ENCODE assay signal across 8 mouse cellular contexts in the genomic region with DNA sequence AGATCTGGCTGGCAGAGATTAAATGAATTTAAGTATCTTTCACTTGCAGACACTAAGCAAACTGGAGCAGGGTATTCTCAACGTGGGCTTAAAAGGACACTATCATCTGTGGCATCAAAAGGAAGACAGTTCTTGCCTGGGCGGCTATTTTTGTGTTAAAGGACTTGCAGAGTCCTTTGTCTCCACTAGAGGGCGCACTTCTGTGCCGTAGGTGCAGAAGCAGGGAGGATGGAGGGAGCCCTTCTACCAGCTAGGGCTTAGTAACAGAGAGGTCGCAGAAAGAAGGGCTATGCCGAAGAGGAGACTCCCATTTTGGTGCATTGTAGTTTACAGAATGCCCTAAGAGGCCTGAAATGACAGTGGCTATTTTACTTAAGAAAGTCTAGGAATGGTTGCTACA.
A peak's percentile ranks its signal among the peaks of the same experiment; 100 is the strongest.
DNase-seq lines count a peak whose midpoint lies in the region; ATAC-seq and TF ChIP-seq lines count a peak whose summit lies in the region.

No protein-coding gene starts in this region.

- H3K27ac ChIP-seq in forebrain, postnatal 0 days (ENCODE audit: low read depth, low read length) = no peak overlapping the region
- H3K27ac ChIP-seq in forebrain, embryonic 11.5 days (ENCODE audit: low read depth, low read length) = no peak overlapping the region
- H3K27ac ChIP-seq in neural tube, embryonic 13.5 days (replicated peaks) = 0 out of 2 replicates have a peak overlapping the region, but pooled peaks have one; percentile 34

- no peak for TF ChIP-seq POLR2A in lung, adult 2 months (IDR thresholded peaks at IDR 0.05; ENCODE audit: borderline replicate concordance, extremely low read depth, low read depth, low read length)

- no peaks in the 10 kb centered on the region for H3K9me3 ChIP-seq in forebrain, postnatal 0 days (ENCODE audit: low read length)
- H3K9me3 ChIP-seq in forebrain, embryonic 11.5 days (ENCODE audit: control insufficient read depth, low read length) = no peaks in the 10 kb centered on the region
- no peaks in the 10 kb centered on the region for H3K9me3 ChIP-seq in neural tube, embryonic 13.5 days

- peak; percentile 93 for TF ChIP-seq CTCF in forebrain, postnatal 0 days (IDR thresholded peaks at IDR 0.05; ENCODE audit: low read depth)
- TF ChIP-seq CTCF in lung, adult 2 months (IDR thresholded peaks at IDR 0.05; ENCODE audit: insufficient read depth, low read length) = peak; percentile 76

- H3K9ac ChIP-seq in forebrain, postnatal 0 days = no peak overlapping the region
- no peak overlapping the region for H3K9ac ChIP-seq in forebrain, embryonic 11.5 days (ENCODE audit: low read length)
- no peak overlapping the region for H3K9ac ChIP-seq in neural tube, embryonic 13.5 days

- no peaks in the 10 kb centered on the region for H3K27me3 ChIP-seq in forebrain, postnatal 0 days (ENCODE audit: insufficient read depth, low read length)
- no peaks in the 10 kb centered on the region for H3K27me3 ChIP-seq in forebrain, embryonic 11.5 days (ENCODE audit: control insufficient read depth, insufficient read depth, low read length)
- H3K27me3 ChIP-seq in neural tube, embryonic 13.5 days = peaks cover 11% of the 10 kb centered on the region

- WGBS in forebrain, postnatal 0 days = 9% methylated on average over 6 of the region's 6 CpGs
- WGBS in forebrain, embryonic 11.5 days = 13% methylated on average over 6 of the region's 6 CpGs
- 10% methylated on average over 6 of the region's 6 CpGs for WGBS in lung, adult 2 months
- WGBS in neural tube, embryonic 13.5 days = 13% methylated on average over 6 of the region's 6 CpGs

- no peak overlapping the region for H3K4me2 ChIP-seq in forebrain, postnatal 0 days (ENCODE audit: low read depth)
- H3K4me2 ChIP-seq in forebrain, embryonic 11.5 days (ENCODE audit: low read depth, low read length, severe bottlenecking) = no peak overlapping the region
- H3K4me2 ChIP-seq in neural tube, embryonic 13.5 days = no peak overlapping the region

- no peaks in the 10 kb centered on the region for H3K36me3 ChIP-seq in forebrain, postnatal 0 days (ENCODE audit: insufficient read depth)
- H3K36me3 ChIP-seq in forebrain, embryonic 11.5 days (ENCODE audit: control insufficient read depth, insufficient read depth, low read length) = no peaks in the 10 kb centered on the region
- H3K36me3 ChIP-seq in neural tube, embryonic 13.5 days = no peaks in the 10 kb centered on the region

- 0 out of 2 replicates have a peak, but pooled peaks have one; percentile 19 for ATAC-seq in forebrain, postnatal 0 days
- no peak for ATAC-seq in forebrain, embryonic 11.5 days (replicated peaks; ENCODE audit: low FRiP score)
- no peak for ATAC-seq in neural tube, embryonic 13.5 days (ENCODE audit: low read depth)
- ATAC-seq in erythroblast, adult 5-6 weeks (replicated peaks; ENCODE audit: low FRiP score, poor library complexity, severe bottlenecking) = no peak

- H3K4me3 ChIP-seq in forebrain, postnatal 0 days (ENCODE audit: low read depth, low read length) = no peak overlapping the region
- H3K4me3 ChIP-seq in forebrain, embryonic 11.5 days (ENCODE audit: low read depth, low read length) = no peak overlapping the region
- no peak overlapping the region for H3K4me3 ChIP-seq in lung, adult 2 months (replicated peaks; ENCODE audit: extremely low read depth, low read depth, low read length)
- no peak overlapping the region for H3K4me3 ChIP-seq in neural tube, embryonic 13.5 days

- DNase-seq in forebrain, postnatal 0 days = peak; percentile 73
- DNase-seq in forebrain, embryonic 11.5 days (ENCODE audit: low spot score) = no peak
- peak; percentile 10 for DNase-seq in lung, adult 2 months
- no peak for DNase-seq in lung, postnatal 25 days (ENCODE audit: low spot score)
- peak; percentile 50 for DNase-seq in cerebellum, adult 11-12 months
- peak; percentile 62 to 64 for DNase-seq in kidney, postnatal 4 days

- no peaks in the 10 kb centered on the region for H3K4me1 ChIP-seq in forebrain, postnatal 0 days (ENCODE audit: insufficient read depth)
- H3K4me1 ChIP-seq in forebrain, embryonic 11.5 days (replicated peaks; ENCODE audit: control insufficient read depth, insufficient read depth, low read length) = peaks cover 8% of the 10 kb centered on the region
- H3K4me1 ChIP-seq in lung, adult 2 months (ENCODE audit: control insufficient read depth, insufficient read depth, low read length) = no peaks in the 10 kb centered on the region
- peaks cover 48% of the 10 kb centered on the region for H3K4me1 ChIP-seq in neural tube, embryonic 13.5 days (replicated peaks)

Comparison
In these comparisons a context has a peak if more than half of its experiments do, and no peak if none do; other contexts are left out.
1. DNase-seq: peak in forebrain, postnatal 0 days (single experiment), lung, adult 2 months (single experiment), cerebellum, adult 11-12 months (single experiment) and kidney, postnatal 4 days (2 of 2); none in forebrain, embryonic 11.5 days (single experiment) and lung, postnatal 25 days (single experiment).